Mouse (Mus musculus) spleen, embryonic (tissue): ENCODE data around the gene Anapc11.

Experiments
- CTCF ChIA-PET: fragments of 350-600 bp; sonication (Branson Sonifier 250); formaldehyde crosslinking; loops from one replicate; lab custom pipeline; 2022; lab: Charles Lee

Anapc11 gene

GRCm38 (mm10) chr11:120573585-120574277, 24.5 kb upstream of the Anapc11 start:
- CTCF ChIA-PET, result interaction anchor here (0.6 to 0.7 kb wide), 2 partner anchors 9 to 59 kb away, joined by 3 read pairs; no protein-coding TSS in a partner anchor

DNA sequence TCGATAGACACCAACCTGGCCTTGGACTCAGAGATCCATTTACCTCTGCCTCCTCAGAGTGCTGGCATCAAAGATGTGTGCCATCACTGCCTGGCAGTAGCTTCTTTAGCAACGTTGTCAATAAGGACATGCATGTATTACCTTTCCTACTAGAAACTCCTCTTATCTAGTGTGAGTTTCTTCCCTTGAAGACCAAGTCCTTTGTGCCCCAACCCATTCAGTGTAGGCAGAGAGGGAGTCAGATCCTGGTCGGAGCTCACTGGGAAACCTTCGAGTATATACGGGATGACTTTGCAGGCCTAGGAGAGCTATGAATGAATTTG, 24.0 kb upstream of the Anapc11 start:
- CTCF ChIA-PET, result interaction anchor here (0.6 to 0.7 kb wide), 2 partner anchors 9 to 59 kb away, joined by 3 read pairs; no protein-coding TSS in a partner anchor

- CTCF ChIA-PET, result interaction anchor here (0.6 to 0.7 kb wide), 2 partner anchors 52 to 369 kb away, joined by 3 to 16 read pairs; no protein-coding TSS in a partner anchor
Measured at GRCm38 (mm10) chr11:120575046-120575445, 23.2 kb upstream of the Anapc11 start.

DNA sequence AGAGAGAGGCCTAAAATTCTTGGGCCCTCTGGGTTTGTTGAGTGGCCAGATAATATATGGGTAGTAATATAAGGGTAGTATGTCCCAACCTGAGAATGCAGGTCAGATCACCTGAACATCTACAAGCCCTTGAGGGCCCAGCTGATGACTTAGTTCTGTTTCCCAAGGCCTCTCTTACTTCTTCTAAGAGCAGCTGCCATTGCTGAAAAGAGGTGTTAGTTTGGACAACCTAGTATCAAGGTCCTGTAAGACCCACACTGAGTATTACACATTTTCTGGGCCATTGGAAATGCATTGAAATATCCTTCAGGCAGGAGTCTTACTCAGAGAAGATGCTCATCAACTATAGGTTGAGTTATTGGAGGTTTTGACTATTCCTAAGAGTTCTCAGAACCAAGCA, 22.3 kb upstream of the Anapc11 start:
- CTCF ChIA-PET, result no interaction called here

DNA sequence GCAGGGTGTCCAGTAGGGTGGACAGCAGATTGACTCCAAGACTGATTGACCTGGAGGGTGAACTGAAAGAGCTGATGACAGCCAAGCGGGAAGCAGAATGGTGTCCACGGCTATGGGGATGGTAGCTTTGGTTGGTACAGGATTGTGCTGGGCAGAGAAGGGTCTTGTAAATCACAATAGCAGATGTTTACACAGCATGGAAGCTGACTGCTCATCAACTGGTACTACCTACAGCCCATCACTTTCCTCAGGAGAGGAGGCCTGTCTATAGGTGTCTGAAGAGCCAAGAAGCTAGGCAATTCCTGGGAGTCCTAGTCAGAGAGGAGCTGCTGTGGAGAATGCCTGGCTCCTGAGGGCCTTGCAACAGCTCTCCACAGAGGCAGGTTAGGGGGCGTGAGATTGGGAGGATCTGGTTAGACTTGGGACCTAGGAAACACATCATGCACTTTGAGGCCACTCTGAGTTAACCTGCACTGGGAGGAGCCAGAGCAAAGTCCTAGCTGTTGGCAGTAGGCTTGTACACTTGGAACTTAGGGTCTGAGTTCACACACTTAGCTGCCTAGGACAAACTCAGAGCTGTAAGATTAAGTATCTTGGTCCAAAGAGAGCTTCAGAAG, 21.7 kb upstream of the Anapc11 start:
- CTCF ChIA-PET, result no interaction called here

DNA sequence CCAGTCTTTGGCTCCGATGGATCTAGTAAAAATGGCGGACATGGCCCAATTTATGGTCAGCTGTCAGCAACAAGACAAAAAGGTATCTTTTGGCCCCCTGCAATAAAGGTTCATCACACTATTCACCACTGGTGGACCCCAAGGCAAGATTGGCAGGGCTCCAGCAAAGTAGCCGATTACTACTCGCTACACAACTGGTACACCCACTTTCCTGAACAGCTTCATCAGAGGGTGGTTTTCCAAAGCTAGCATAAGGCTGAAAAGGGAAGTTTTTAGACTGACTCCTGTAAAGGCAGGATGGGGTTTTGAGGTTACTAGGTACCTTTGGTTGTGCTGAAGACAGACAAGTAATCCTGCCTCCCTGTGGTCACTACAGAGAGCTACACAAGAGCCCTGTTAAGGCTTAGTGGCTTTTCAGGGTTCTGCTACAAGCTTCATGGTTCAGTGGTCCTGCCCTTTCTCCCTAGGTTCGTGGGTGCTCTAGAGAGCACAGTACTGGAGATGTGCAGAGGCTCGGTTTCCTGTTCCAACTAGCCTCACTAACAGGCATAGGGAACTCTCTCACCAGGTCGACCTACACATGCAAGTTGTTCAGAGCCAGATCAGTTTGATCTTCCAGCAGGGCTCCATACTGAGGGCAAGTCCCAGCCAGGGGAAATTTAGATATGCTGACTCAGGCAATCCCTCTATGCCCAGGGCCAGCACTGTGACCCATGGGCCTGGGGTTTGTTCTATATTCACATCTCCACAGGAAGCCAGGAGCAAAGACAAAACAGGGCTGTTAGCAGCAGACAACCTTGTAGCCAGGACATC, 20.8 kb upstream of the Anapc11 start:
- CTCF ChIA-PET, result no interaction called here

GRCm38 (mm10) chr11:120578024-120578693, 20.1 kb upstream of the Anapc11 start:
- CTCF ChIA-PET, result no interaction called here

- CTCF ChIA-PET, result interaction anchor here (0.7 to 0.8 kb wide), 2 partner anchors 12 to 76 kb away, joined by 3 to 4 read pairs; no protein-coding TSS in a partner anchor
Measured at GRCm38 (mm10) chr11:120578694-120579243, 19.5 kb upstream of the Anapc11 start.

GRCm38 (mm10) chr11:120579316-120580107, 18.7 kb upstream of the Anapc11 start:
- CTCF ChIA-PET, result interaction anchor here (0.7 to 0.8 kb wide), 3 partner anchors 11 to 77 kb away, joined by 3 to 4 read pairs (median 4); partner anchors contain the start of genes Alyref and Anapc11

GRCm38 (mm10) chr11:120580190-120580589, 18.0 kb upstream of the Anapc11 start:
- CTCF ChIA-PET, result interaction anchor here (0.7 kb wide), 1 partner anchor 18 kb away, joined by 4 read pairs; the partner anchor contains the start of genes Alyref and Anapc11

GRCm38 (mm10) chr11:120580871-120581331, 17.3 kb upstream of the Anapc11 start:
- CTCF ChIA-PET, result no interaction called here

GRCm38 (mm10) chr11:120581490-120582267, 16.5 kb upstream of the Anapc11 start, which contains the start of gene Arhgdia:
Gene Arhgdia (minus strand): TSS chr11:120581624.
- CTCF ChIA-PET, result interaction anchor here (0.6 to 1.5 kb wide), 4 partner anchors 15 to 92 kb away, joined by 3 to 6 read pairs (median 4); no protein-coding TSS in a partner anchor

DNA sequence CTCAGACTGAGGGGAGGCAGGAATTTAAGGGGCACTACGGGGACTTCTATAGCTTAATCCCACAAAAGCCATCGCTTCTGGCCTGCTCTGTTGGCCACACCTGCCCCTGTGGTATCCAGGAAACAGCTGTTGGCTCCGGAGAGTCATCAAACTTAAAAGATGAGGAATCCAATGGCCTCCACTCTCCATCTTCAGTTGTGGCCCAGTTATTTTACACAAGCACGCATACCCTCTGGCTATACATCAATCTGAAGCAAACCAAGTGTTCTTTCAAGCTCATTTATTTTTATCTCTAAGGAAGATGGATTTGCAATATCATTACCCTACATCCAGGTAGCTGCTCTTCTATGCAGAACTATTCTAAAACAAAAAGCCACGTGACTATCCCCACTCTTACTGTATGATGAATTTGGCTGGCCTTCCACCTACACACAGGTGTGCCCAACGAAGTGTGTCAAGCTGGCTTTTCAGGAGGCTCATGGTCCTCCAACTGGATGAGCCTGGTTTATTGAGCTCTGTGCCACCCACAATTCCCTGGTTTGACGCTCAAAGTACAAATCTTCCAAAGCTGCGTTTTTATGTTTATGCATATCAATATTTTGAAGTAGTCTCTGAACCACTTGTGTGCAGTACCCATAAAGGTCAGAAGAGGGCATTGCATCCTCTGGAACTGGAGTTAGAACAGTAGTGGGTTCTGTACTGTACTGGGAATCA, 15.8 kb upstream of the Anapc11 start:
- CTCF ChIA-PET, result interaction anchor here (0.5 to 1.5 kb wide), 5 partner anchors 8 to 93 kb away, joined by 3 to 6 read pairs (median 4); no protein-coding TSS in a partner anchor

DNA sequence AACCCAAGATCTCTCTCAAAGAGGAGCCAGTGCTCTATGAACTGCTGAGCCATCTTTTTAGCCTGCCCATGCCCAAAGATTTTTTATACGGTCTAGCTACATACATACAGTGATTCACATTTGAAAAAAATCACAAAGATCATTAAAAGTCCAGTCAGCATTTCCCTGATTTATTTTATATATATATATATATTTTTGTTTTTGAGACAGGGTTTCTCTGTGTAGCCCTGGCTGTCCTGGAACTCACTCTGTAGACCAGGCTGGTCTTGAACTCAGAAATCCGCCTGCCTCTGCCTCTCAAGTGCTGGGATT, 15.3 kb upstream of the Anapc11 start:
- CTCF ChIA-PET, result interaction anchor here (0.5 to 1.5 kb wide), 2 partner anchors 9 to 93 kb away, joined by 3 to 4 read pairs; no protein-coding TSS in a partner anchor

- CTCF ChIA-PET, result no interaction called here
Measured at GRCm38 (mm10) chr11:120583937-120584336, 14.3 kb upstream of the Anapc11 start.

DNA sequence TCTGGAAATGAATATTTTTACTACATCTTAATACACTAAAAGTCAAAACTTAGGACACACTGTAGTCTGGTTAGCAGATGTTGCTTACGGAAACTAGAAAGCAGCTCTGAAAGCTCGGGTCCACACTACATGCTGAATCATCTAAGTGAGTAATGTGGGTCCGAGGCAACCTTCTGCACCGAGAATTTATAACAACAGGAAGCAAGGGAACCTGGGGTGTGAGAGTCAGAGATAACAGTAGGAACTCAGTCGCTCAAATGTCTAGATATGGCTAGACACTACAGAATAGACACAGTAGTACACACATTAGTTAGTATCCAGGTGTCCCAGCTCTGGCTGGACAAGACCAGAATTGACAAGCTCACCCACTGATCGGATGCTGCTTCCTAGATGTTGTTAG, 9.7 kb upstream of the Anapc11 start:
- CTCF ChIA-PET, result no interaction called here

DNA sequence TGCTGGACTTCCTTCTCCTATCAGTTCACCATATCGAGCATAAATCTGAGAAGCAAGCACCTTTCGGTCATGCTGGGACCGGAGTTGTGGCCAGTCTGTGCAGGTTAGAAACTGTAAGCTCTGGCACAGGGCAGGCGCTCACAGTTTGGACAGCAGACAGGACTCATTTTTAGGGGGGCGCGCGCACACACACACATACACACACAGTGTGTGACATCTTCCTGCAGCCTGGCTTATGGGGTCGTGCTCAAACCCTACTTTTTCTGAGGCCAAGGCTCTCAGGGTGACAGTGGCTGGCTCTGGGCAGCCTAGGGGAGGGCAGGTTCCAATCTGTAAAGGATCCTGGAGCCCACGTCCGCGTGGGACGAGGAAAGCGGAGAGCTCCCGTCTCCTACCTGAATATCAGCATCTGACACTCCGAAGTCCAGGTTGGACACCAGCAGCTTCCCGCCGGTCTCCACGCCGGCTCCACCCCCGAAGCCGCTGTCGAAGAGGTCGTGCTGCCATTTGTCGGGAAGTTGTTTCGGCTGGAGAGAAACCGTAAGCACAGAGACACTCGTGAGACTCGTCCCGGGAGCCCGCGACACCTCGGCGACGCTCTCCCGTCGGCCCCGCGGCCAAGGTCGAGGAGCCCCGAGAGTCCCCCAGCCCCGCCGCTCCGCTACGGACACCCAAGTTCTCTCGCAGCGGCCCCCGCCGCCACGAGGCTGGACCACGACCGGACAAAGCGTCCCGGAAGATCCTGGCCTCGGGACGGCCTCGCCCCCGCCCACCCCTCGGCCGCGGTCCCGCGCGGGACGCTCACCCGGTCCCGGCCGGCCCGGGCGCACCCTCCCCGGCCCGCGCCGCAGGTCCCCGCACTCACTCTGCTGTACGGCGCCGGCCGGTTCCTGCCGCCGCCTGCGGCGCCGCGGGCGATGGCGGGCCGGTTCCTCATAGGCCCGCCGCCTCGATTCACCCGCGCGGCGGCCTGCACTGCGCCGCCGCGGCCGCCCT, 683 bp upstream of the Anapc11 start:
- CTCF ChIA-PET, result interaction anchor here (0.7 to 1.3 kb wide), 4 partner anchors 11 to 36 kb away, joined by 3 to 6 read pairs (median 4); no protein-coding TSS in a partner anchor
